Mouse (Mus musculus) liver (tissue): ENCODE measurements around the gene Tst.

Experiments used
- DNase-seq: peaks from one replicate; pipeline ENCODE4 v3.0.0-alpha.2; 2020; ENCODE audit warnings: mixed read lengths

Gene Tst

DNA sequence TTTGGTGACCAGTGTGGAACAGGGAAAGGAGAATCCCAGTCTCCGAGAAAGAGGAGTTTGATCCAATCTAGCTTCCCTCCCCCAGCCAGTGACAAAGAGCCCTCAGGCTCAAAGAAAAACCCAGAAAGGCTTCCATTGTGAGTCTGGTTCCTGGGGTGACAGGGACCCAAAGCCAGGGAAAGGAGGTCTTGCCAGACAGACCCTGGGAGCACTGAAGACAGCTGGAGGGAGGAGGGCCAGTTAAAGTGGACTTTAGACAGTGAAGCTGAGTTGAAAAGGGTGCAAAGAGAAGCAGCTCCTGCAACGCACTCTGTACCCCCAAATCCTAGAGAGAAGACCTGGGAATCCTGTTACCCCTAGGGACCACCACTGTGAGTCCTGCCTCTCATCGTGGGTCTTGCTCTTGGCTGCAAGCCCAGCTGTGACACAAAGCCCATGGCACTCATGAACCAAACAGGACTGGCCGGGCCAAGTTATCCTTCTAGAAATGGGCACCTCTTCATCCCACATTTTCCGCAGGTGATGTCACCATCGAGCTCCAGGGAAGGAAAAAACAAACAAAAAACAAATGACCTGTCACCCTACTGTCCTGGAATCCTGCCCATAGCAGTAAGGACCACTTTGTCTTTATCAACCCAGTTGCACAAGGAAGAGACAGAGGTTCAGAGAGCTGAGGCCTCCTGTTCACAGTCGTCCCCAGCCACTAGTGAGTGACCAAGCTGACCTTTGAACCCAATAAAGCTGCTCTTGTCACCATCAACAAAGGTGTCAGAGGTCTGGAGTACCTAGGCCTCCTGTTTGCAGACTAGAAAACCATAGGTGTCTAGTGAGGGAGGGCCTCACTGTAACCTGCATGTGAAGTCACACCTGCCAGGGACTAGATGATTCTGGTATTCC lies 21.2 kb downstream of the Tst start:
- DNase-seq: no peak

DNA sequence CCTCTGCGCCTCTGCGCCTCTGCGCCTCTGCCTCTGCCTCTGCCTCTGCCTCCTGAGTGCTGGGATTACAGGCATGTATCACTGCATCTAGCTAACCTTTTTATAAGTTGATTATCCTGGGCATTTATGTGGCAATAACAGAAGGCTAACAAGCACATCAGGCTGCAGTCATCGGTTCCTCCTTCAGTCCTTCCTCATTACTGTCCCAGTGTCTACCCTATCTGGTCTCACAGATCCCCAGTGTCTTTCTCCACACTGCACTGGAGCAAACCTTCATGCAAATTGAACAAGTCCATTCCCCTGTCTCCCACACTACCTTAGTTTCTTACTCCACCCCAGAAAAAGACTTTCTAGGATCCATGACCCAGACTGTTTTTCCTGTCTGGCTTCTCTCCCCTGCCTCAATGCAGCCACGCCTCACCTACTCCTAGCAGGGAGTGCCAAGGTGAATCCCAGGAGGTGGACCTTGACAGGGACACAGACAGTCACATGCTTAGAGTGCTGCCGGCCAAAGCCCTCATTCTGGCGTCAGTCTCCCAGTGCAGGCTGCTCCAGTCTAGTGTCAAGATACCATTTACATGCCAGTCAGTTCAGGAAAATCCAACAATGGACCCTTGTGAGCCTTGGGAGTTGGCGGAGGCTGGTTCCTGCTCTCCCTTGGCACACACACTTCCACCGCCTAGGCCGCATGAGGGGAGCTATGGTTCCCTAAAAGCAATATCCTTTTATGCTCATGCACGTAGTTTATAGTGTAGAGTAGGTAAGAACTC lies 22.1 kb downstream of the Tst start:
- DNase-seq: no peak

DNA sequence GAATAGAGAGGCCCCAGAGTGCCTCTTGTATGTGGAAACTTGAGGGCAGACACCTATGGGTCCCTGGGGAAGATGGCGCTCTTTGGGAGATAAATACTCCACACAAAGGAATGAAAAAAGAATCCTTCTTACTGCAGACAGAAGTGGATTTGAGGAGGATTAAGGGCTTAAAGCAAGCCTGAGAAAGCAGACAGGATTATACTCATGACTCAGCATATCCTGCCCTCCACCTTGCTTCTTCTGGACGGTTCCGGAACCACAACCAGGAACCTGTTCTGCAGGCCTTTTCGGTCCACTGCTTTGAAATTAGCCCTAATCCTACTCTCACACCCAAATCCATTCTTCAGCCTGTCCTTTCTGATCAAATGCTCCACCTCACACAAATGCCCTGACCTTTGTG lies 23.6 kb downstream of the Tst start:
- no peak for DNase-seq

DNA sequence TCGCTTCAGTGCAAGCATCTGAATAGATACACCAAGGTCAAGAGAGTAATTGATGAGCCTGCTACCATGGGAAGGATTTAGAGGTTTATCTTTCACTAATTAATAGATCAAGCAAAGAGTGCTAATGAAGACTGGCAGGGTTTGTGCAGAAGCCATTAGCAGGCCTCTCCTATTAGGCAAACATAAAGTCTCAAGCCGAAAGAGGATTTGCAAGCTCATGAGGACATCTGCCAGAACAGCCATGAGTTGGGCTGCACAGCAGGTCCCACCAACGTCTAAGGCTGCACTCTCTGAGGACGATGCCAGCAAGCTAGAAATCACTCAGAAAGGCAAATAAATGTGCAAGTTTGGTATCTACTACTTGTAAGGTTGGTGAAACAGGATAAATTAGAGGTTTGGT lies 25.0 kb downstream of the Tst start:
- no peak for DNase-seq

DNA sequence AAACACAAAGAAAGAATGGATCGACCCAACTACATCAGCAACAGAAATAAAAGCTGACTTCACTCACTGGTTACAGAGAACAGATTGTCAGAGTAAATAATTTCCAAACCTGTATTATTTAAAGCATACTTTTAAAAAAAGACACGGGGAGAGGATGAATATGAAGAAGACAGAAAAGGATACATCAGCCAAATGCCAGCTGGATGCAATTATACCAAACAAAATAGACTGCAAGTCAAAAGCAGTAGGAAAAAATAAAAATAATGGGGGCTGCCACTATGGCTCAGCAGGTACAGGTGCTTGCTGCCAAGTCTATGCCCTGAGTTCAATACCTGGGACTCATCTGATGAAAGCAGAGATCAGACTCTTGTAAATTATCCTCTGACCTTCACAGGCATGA lies 25.5 kb downstream of the Tst start:
- no peak for DNase-seq

DNA sequence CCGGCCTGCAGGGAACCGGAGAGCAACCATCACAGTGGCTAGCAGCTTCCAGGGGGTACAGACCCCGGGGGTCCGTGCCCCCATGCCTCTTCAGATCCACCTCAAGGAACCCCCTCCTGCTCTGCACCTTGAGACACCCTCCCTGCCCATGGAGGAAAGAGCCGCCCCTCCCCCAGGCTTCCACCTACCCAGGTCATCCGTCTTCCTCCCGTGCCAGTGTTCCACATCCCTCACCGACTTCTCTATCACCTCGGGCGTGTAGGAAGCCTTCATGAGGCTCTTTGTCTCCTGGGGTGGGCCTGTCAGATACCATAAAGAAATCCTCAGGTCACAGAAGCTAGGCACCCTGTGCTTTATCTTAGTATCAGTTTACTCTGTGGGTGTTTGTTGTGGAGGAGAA lies 27.2 kb downstream of the Tst start:
- DNase-seq: no peak

DNA sequence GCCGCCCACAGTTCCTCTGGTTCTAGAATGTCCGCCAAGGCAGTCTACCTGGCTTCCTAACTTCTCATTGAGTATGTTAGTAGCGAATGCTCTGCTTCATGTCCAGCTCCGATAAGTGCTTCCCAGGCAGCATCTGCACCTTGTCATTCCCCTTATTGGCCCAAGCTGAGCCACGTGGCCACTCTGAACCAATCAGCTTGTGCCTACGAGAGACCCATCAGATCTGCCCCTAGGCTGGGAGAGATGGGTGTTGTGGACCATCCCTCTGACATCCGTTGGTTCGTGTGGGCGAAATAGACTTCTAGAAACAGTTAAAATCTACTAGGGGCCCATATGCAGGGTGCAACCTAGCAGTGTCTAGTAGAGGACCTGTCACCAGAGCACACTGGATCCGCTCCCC lies 27.8 kb downstream of the Tst start:
- no peak for DNase-seq

DNA sequence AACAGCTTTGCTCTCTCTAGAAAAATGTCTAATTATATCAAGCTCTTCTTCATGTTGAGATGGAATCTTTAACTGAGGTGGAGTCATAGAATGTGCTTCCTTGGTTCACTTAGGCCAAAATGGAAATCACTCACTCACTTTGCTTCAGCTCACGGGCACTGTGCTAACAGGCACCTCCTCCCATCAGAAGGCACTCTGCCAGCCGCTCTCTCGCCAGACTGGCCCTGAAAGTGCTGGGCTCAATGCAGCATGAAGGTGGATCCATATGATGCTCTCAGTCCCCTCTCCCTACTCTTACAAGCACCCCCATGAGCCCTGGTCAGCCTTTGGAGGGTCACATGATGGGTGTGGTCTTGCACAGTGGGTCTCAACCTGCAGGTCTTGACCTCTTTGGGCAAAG lies 31.5 kb downstream of the Tst start:
- DNase-seq: no peak

DNA sequence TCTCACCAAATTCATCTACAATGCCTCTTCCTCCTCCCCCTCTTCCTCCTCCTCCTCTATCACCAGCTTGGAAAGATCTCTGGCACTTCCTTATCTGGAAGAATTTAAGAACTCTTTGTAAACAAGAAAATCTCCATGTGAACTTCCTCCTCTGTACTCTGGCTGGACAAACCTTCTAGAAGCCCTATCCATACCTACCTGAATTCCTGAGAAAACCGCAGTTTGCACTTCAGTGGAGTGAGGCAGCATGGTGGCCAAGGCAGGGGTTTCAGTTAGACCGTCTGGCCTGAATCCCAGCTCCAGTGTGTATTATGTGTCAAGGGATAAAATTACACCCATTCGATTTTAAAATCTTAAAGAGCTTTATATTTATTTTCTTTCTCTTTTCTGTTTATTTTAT lies 32.9 kb downstream of the Tst start:
- no peak for DNase-seq

DNA sequence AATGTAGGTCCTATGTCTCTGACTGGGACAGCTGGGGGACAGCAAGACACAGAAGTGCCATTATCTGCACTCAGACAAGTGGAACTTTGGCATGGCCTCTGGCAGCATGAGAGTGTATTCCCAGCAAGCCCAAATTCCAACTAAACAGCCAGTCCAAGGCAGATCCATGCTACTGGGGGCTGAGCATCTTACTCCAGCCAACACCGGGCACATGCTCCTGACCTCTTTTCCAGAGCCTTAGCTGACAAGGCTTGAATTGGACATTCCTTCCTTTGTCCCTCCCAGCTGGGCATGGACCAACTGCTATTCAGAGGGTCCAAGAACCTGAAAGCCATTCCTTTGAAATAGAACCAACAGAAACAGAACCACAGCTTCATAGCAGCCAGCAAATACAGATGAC lies 36.1 kb downstream of the Tst start:
- DNase-seq: no peak

DNA sequence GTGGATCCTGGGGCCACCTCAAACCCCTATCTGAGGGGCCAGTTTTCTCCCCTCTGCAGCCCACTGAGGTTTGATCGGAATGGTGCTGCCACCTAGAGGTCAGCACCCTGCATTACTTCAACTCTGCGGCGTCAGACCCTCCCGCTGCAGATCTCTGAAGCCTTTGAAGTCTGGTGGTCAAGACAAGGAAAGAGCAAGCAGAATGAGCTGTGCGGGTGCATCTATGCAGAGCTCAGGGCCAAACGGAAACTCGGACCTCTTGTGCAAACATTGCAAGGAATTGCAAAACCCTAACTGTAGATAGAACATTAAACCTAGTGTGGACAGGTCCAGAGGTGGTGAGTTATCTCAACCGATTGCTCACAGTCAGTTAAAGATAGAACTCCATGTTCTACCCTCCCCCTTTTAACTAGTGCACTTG lies 36.8 kb downstream of the Tst start:
- peak; percentile 61 for DNase-seq

DNA sequence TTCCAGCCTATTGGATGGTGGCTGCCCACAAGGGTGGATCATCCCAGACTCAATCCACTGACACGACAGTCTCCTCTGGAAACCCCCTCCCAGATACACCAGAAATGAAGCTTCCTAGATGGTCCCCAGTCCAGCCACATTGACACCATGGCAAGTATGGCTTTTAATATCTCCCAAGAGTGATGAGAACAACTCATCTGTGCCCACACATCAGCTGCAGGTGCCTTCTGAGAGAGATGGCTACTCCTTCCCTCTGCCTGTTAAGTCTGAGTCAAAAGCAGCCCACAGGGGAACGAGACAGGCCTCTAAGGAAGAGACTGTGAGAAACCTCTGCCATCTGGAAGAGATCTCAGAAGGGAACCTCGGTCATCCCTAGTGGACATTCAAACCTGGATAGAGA lies 37.9 kb downstream of the Tst start:
- no peak for DNase-seq

DNA sequence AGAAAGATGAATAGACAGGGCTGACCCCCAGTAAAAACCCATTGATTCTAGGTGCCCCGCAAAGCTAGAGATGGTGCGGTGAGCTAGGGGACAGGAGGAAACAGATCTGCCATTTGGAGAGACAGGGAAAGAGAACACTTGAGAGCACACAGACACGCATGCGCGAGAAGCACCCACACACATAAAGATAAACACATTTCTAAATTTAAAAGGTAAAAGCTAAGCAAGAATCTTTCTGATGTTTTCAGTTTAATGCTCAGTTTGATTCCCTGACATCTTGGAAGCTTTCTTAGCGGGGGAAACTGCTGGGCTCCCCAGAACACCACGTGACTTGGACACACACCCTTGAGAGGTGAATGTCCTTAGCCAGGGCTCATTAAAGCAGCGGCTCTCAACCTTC lies 38.8 kb downstream of the Tst start:
- DNase-seq: no peak

DNA sequence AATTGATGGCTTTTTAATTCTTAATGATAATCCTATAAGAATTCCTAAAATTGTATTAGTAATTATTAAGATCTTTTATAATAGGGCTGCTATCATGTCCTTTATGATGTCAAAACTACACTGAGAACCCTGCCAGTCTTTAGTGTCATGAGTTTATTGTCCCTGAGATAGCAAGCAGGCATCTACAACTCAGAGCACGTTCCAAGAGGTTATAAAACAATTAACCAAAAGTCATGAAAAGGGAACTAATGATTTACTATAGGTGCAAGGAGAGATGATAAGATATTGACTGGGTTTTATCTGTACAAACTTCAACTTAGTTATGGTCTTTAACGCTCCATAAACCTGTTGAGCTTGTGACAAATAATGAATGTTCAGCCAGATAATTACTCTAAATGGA lies 39.8 kb downstream of the Tst start:
- DNase-seq: no peak

DNA sequence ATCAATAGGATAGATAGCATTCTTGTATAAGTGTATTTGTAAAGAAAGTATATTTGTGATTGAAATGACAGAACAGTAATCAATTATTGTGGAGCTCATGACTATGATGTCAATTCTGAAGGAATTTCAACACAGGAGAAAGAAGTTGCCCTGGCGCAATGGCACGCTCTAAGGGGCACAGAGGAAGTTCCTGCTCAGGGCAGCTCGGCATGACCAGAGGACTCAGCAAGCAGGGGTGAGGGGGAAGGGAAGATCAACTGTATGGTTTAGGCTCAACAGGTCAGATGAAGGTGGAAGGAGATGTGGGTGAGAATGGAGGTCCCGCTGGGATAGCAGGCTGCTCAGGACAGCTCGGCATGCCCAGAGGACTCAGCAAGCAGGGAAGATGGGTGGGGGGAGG lies 50.2 kb downstream of the Tst start:
- DNase-seq: no peak

DNA sequence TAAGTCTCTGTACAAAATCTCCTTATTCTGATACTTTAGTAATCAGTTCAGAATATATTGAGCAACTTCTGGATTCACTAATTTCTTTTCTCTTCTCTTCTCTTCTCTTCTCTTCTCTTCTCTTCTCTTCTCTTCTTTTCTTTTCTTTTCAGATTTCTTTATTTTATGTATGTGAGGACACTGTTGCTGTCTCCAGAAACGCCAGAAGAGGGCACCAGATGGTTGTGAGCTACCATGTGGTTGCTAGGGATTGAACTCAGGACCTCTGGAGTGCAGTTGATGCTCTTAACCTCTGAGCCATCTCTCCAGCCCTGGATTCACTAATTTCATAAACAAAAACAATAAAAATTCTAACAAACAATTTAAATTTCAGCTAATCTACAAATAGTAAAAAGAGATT lies 50.7 kb downstream of the Tst start:
- DNase-seq: peak; percentile 38

DNA sequence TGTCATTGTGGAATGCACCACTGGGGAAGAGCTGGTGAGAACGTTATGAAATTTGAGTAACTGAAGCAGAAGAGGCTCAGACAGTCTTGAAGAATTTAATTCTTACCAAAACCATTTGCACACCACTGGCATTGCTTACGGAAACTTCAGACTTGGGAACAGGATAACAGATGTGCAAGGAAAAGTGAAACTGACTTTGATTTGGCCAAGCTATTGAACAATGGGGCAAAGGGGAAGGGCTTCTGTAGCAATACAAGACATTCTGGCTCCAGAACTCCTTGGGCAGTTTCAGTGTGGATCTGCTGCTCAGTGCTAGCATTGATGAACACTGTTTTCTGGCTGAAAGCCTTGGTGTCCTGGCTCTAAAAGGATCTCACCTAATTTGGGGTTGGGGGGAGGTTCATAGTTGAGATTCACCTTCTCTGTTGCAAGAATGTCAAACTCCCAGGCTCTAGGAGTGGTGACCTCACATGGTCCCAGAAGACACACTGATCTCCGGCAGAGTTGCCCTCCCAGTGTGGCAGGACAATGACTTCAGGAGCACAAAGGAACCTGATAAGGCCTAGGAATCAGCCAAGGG lies 54.0 kb downstream of the Tst start:
- DNase-seq: no peak
